Mouse (Mus musculus) kidney, postnatal 0 days (tissue): ENCODE results near the gene Sntb2. TPM values are rescaled to one million over a fixed set of nuclear protein-coding genes. Genes with fewer than 3 reads are reported as not detected.
"Not testable (repeated sequence)": the region's sequence is repeated elsewhere in the genome, so short reads cannot be mapped to it uniquely, and the experiment has no call there.

Experiments used
- ATAC-seq: fragments of 200-750 bp; cut with Nextera tagmentation; replicated peaks from 2 replicates; pipeline ENCODE4 v1.8.0; 2017; ENCODE audit warnings: low read depth, moderate number of reproducible peaks, moderate TSS enrichment, moderate library complexity; ENCODE audit not compliant: low FRiP score
- DNase-seq: peaks from one replicate; pipeline ENCODE4 v3.0.0-alpha.2; 2016; ENCODE audit warnings: low spot score
- H3K27ac ChIP-seq: fragments of 300-500 bp; sonication (generic); 2 replicates; pipeline ENCODE4 v1.5.1; 2014; ENCODE audit warnings: mild to moderate bottlenecking
- H3K27me3 ChIP-seq: fragments of 300-500 bp; sonication (generic); 2 replicates; pipeline ENCODE4 v1.6.1; 2014; ENCODE audit warnings: low read length, mixed read lengths; ENCODE audit not compliant: insufficient read depth
- H3K36me3 ChIP-seq: fragments of 300-500 bp; sonication (generic); 2 replicates; pipeline ENCODE4 v1.6.1; 2014; ENCODE audit warnings: low read length, mixed read lengths; ENCODE audit not compliant: insufficient read depth
- H3K4me1 ChIP-seq: fragments of 300-500 bp; sonication (generic); replicated peaks from 2 replicates; pipeline ENCODE4 v1.6.1; 2014; ENCODE audit warnings: antibody characterized with exemption, low read length, mixed read lengths; ENCODE audit not compliant: insufficient read depth
- H3K4me2 ChIP-seq: fragments of 300-500 bp; sonication (generic); 2 replicates; pipeline ENCODE4 v1.6.1; 2014; ENCODE audit warnings: mild to moderate bottlenecking, low read length, moderate library complexity, mixed read lengths
- H3K4me3 ChIP-seq: fragments of 300-500 bp; sonication (generic); replicated peaks from 2 replicates; pipeline ENCODE4 v1.5.1; 2014; ENCODE audit warnings: low read depth, low read length
- H3K9ac ChIP-seq: fragments of 300-500 bp; sonication (generic); 2 replicates; pipeline ENCODE4 v1.6.1; 2014; ENCODE audit warnings: low read depth, low read length
- H3K9me3 ChIP-seq: fragments of 300-500 bp; sonication (generic); replicated peaks from 2 replicates; pipeline ENCODE4 v1.6.1; 2016; ENCODE audit warnings: low read length, inconsistent platforms, mixed read lengths
- CTCF ChIP-seq: IDR thresholded peaks from 2 replicates; pipeline ENCODE4 v1.5.1; 2016; ENCODE audit warnings: antibody characterized with exemption, low read depth, mild to moderate bottlenecking, moderate library complexity
- WGBS: fragments of 180-500 bp; shearing (Covaris S2); extraction: QIAGEN DNeasy Blood & Tissue Kit; methylation state at CpG from one replicate; pipeline ENCODE4 v1.1.7; 2014; 5-methylcytosine and 5-hydroxymethylcytosine counted together
- polyA plus RNA-seq: library from polyadenylated mRNA; unstranded; fragments of >200 nt; fragmentation: Nextera tagmentation; extraction: Ambion mirVana; gene quantifications from 2 replicates; pipeline ENCODE4 v1.2.1, GENCODE M21; 2015

Sntb2 gene
- polyA plus RNA-seq, 1 experiment from 2014 or later, result 10.5 TPM

GRCm38 (mm10) chr8:106963365-106963764, 27.8 kb downstream of the Sntb2 start:
- WGBS, result 76% methylated on average over 6 of the region's 6 CpGs
- TF ChIP-seq CTCF, result no peak

DNA sequence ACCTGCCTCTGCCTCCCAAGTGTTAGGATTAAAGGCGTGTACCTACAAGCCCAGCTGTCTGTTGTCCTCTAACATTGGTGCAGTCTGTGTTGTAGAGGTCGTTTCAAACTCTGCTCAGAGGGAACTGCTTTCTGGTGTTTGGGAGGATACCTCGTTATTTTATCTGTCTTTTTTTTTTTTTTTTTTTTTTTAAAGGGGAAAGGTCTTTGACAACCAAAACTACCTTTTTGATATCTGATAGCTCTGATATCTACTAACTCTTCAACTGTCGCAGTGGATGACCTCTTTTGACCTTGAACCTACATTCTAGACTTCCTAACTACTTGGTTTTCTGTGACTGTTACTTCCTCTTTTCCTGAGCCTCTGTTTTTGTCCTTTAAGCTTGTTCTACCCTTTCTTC, 29.0 kb downstream of the Sntb2 start:
- no peak overlapping the region for H3K9ac ChIP-seq
- no peak overlapping the region for H3K27ac ChIP-seq
- no peaks in the 10 kb centered on the region for H3K9me3 ChIP-seq
- ATAC-seq (no peak), DNase-seq (no peak)
- H3K4me2 ChIP-seq, result no peak overlapping the region
- no peak overlapping the region for H3K4me3 ChIP-seq
- no peaks in the 10 kb centered on the region for H3K4me1 ChIP-seq
- no peaks in the 10 kb centered on the region for H3K36me3 ChIP-seq
- WGBS, result 37% methylated on average over 4 of the region's 4 CpGs
- no peaks in the 10 kb centered on the region for H3K27me3 ChIP-seq
- no peak for TF ChIP-seq CTCF

More at GRCm38 (mm10) chr8:106963365-106963764, 27.8 kb downstream of the Sntb2 start:
- no peaks in the 10 kb centered on the region for H3K4me1 ChIP-seq
- DNase-seq, result no peak
- no peak overlapping the region for H3K4me3 ChIP-seq
- no peak overlapping the region for H3K4me2 ChIP-seq
- H3K9ac ChIP-seq, result no peak overlapping the region
- H3K9me3 ChIP-seq, result no peaks in the 10 kb centered on the region
- ATAC-seq, result no peak
- no peak overlapping the region for H3K27ac ChIP-seq
- H3K27me3 ChIP-seq, result no peaks in the 10 kb centered on the region
- no peaks in the 10 kb centered on the region for H3K36me3 ChIP-seq

- no peak overlapping the region for H3K27ac ChIP-seq
These were observed 34.4 kb downstream of the Sntb2 start for GRCm38 (mm10) chr8:106969964-106970363.

DNA sequence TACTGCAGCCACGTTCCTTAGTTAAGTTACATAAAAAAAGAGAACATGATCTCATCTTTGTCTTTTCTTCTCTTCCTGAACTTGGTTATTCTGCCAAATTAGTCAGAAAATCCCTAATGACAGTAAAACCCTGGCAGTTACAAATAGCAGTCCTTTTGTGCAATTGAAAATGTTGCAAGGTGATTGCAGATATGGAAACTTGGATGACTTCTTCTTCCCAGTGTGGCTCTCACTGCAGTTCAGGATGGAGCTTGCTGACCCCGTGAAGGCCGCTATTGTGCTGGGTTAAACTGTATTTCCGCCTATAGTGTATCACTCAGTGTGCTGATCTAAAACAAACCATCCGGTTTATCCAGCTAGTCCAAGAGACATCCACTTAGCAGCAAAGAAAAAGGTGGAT, 36.4 kb downstream of the Sntb2 start:
- Histone ChIP-seq H3K4me3 (no peak overlapping the region), H3K36me3 (no peaks in the 10 kb centered on the region), H3K9me3 (no peaks in the 10 kb centered on the region), H3K4me1 (no peaks in the 10 kb centered on the region), H3K9ac (no peak overlapping the region), H3K27ac (0 out of 2 replicates have a peak overlapping the region, but pooled peaks have one; percentile 37), H3K4me2 (no peak overlapping the region), H3K27me3 (no peaks in the 10 kb centered on the region)
- ATAC-seq (no peak), DNase-seq (peak; percentile 53)
- no peak for TF ChIP-seq CTCF
- 57% methylated on average over 5 of the region's 5 CpGs for WGBS

More at GRCm38 (mm10) chr8:106969964-106970363, 34.4 kb downstream of the Sntb2 start:
- Histone ChIP-seq H3K36me3 (no peaks in the 10 kb centered on the region), H3K4me1 (no peaks in the 10 kb centered on the region), H3K9ac (no peak overlapping the region), H3K4me3 (no peak overlapping the region), H3K9me3 (no peaks in the 10 kb centered on the region), H3K4me2 (no peak overlapping the region), H3K27me3 (no peaks in the 10 kb centered on the region)
- TF ChIP-seq CTCF, result no peak
- 65% methylated on average over 3 of the region's 3 CpGs for WGBS
- no peak for ATAC-seq
- no peak for DNase-seq

GRCm38 (mm10) chr8:106972538-106973264, 37.2 kb downstream of the Sntb2 start:
- H3K36me3 ChIP-seq, result no peaks in the 10 kb centered on the region
- TF ChIP-seq CTCF, result no peak
- no peaks in the 10 kb centered on the region for H3K27me3 ChIP-seq
- H3K4me3 ChIP-seq, result no peak overlapping the region
- H3K9ac ChIP-seq, result no peak overlapping the region
- ATAC-seq (no peak), DNase-seq (no peak)
- 0 out of 2 replicates have a peak overlapping the region, but pooled peaks have one; percentile 37 for H3K27ac ChIP-seq
- H3K9me3 ChIP-seq, result no peaks in the 10 kb centered on the region
- H3K4me2 ChIP-seq, result no peak overlapping the region
- H3K4me1 ChIP-seq, result no peaks in the 10 kb centered on the region
- 72% methylated on average over 6 of the region's 6 CpGs for WGBS

DNA sequence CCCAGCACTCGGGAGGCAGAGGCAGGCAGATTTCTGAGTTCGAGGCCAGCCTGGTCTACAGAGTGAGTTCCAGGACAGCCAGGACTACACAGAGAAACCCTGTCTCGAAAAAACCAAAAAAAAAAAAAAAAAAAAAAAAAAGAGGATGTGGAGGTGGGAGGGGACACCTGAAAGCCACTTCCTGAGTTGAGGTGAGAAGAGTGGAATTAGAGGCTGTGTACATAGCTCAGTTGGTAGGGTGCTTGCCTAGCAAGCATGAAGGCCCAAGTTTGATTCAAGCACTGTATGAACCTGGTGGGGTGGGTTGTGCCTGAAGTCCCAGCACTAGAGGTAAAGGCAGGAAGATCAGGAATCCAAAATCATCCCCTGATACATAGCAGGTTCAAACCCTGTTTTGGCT, 38.0 kb downstream of the Sntb2 start:
- not testable (repeated sequence) for H3K36me3 ChIP-seq, H3K9ac ChIP-seq, H3K27me3 ChIP-seq, H3K27ac ChIP-seq, ATAC-seq, DNase-seq, H3K4me3 ChIP-seq, H3K4me2 ChIP-seq, H3K9me3 ChIP-seq, H3K4me1 ChIP-seq
- 87% methylated on average over 2 of the region's 3 CpGs for WGBS
